Mouse (Mus musculus) midbrain, postnatal 0 days (tissue): Measurements from ENCODE around the gene Gm43518. TPM values are rescaled to one million over a fixed set of nuclear protein-coding genes. Genes with fewer than 3 reads are reported as not detected.

Source experiments
- ATAC-seq: fragments of 200-750 bp; cut with Nextera tagmentation; 2 replicates; pipeline ENCODE4 v1.8.0; 2017; ENCODE audit warnings: moderate number of reproducible peaks, mild to moderate bottlenecking, moderate TSS enrichment, moderate library complexity; ENCODE audit not compliant: low FRiP score
- DNase-seq: peaks from one replicate; pipeline ENCODE4 v3.0.0-alpha.2; 2015; ENCODE audit warnings: low spot score
- H3K27ac ChIP-seq: fragments of 300-500 bp; sonication (generic); 2 replicates; pipeline ENCODE4 v1.5.1; 2014; ENCODE audit warnings: low read depth, mild to moderate bottlenecking, low read length, mixed read lengths
- H3K27me3 ChIP-seq: fragments of 300-500 bp; sonication (generic); 2 replicates; pipeline ENCODE4 v1.6.1; 2014; ENCODE audit warnings: low read length, control low read depth, mixed read lengths; ENCODE audit not compliant: insufficient read depth
- H3K36me3 ChIP-seq: fragments of 300-500 bp; sonication (generic); 2 replicates; pipeline ENCODE4 v1.6.1; 2014; ENCODE audit warnings: low read length, control low read depth, mixed read lengths; ENCODE audit not compliant: insufficient read depth
- H3K4me1 ChIP-seq: fragments of 300-500 bp; sonication (generic); 2 replicates; pipeline ENCODE4 v1.6.1; 2014; ENCODE audit warnings: mild to moderate bottlenecking, control low read depth, antibody characterized with exemption, low read length, mixed read lengths; ENCODE audit not compliant: insufficient read depth
- H3K4me2 ChIP-seq: fragments of 300-500 bp; sonication (generic); 2 replicates; pipeline ENCODE4 v1.6.1; 2014; ENCODE audit warnings: low read depth, mild to moderate bottlenecking, low read length, mixed read lengths; ENCODE audit not compliant: poor library complexity, severe bottlenecking
- H3K4me3 ChIP-seq: fragments of 300-500 bp; sonication (generic); 2 replicates; pipeline ENCODE4 v1.5.1; 2014; ENCODE audit warnings: low read depth, mild to moderate bottlenecking, low read length, moderate library complexity
- H3K9ac ChIP-seq: fragments of 300-500 bp; sonication (generic); replicated peaks from 2 replicates; pipeline ENCODE4 v1.6.1; 2014; ENCODE audit warnings: mild to moderate bottlenecking, low read length, moderate library complexity, mixed read lengths; ENCODE audit not compliant: poor library complexity, severe bottlenecking
- H3K9me3 ChIP-seq: fragments of 300-500 bp; sonication (generic); 2 replicates; pipeline ENCODE4 v1.6.1; 2016; ENCODE audit warnings: low read length, control low read depth
- CTCF ChIP-seq: IDR thresholded peaks from 2 replicates; pipeline ENCODE4 v1.5.1; 2016; ENCODE audit warnings: antibody characterized with exemption, mild to moderate bottlenecking
- WGBS: fragments of 180-500 bp; shearing (Covaris S2); extraction: QIAGEN DNeasy Blood & Tissue Kit; methylation state at CpG from one replicate; pipeline ENCODE4 v1.1.7; 2014; 5-methylcytosine and 5-hydroxymethylcytosine counted together
- polyA plus RNA-seq: library from polyadenylated mRNA; unstranded; fragments of >200 nt; fragmentation: Nextera tagmentation; extraction: Ambion mirVana; gene quantifications from 2 replicates; pipeline ENCODE4 v1.2.1, GENCODE M21; 2015
- total RNA-seq: library from RNA; depleted of rRNA; stranded (reverse); fragments of >200 nt; gene quantifications from 2 replicates; pipeline ENCODE4 v1.2.3, GENCODE M21; 2014

The Gm43518 gene
- total and polyA plus RNA-seq, 2 experiments from 2014 or later: 2.8 TPM; not detected in 1

GRCm38 (mm10) chr5:123957213-123957612 is 30.0 kb downstream of the Gm43518 start:
- no peaks in the 10 kb centered on the region for H3K9me3 ChIP-seq
- H3K4me2 ChIP-seq: no peak overlapping the region
- H3K36me3 ChIP-seq: no peaks in the 10 kb centered on the region
- H3K27ac ChIP-seq: no peak overlapping the region
- TF ChIP-seq CTCF: no peak
- no peak overlapping the region for H3K9ac ChIP-seq
- ATAC-seq (no peak), DNase-seq (no peak)
- no peak overlapping the region for H3K4me3 ChIP-seq
- H3K27me3 ChIP-seq: no peaks in the 10 kb centered on the region
- 72% methylated on average over 8 of the region's 8 CpGs for WGBS
- no peaks in the 10 kb centered on the region for H3K4me1 ChIP-seq

- TF ChIP-seq CTCF: no peak
- Histone ChIP-seq H3K27ac (no peak overlapping the region), H3K4me3 (no peak overlapping the region), H3K36me3 (no peaks in the 10 kb centered on the region), H3K9ac (no peak overlapping the region), H3K27me3 (no peaks in the 10 kb centered on the region), H3K4me1 (no peaks in the 10 kb centered on the region), H3K4me2 (no peak overlapping the region), H3K9me3 (no peaks in the 10 kb centered on the region)
- ATAC-seq: no peak
- no peak for DNase-seq
- 82% methylated on average over 3 of the region's 3 CpGs for WGBS
These were observed 31.8 kb downstream of the Gm43518 start for GRCm38 (mm10) chr5:123959018-123959417.

- 74% methylated on average over 8 of the region's 8 CpGs for WGBS
- DNase-seq: no peak
- Histone ChIP-seq H3K27me3 (no peaks in the 10 kb centered on the region), H3K4me1 (no peaks in the 10 kb centered on the region), H3K27ac (no peak overlapping the region), H3K36me3 (no peaks in the 10 kb centered on the region), H3K4me2 (no peak overlapping the region), H3K9ac (no peak overlapping the region), H3K4me3 (no peak overlapping the region), H3K9me3 (no peaks in the 10 kb centered on the region)
- no peak for TF ChIP-seq CTCF
- ATAC-seq: no peak
These were observed 32.9 kb downstream of the Gm43518 start for GRCm38 (mm10) chr5:123960129-123960528.

- H3K4me2 ChIP-seq: no peak overlapping the region
- no peak for TF ChIP-seq CTCF
- no peaks in the 10 kb centered on the region for H3K27me3 ChIP-seq
- H3K9me3 ChIP-seq: no peaks in the 10 kb centered on the region
- no peak overlapping the region for H3K27ac ChIP-seq
- no peaks in the 10 kb centered on the region for H3K36me3 ChIP-seq
- H3K4me3 ChIP-seq: no peak overlapping the region
- H3K9ac ChIP-seq: no peak overlapping the region
- 92% methylated on average over 12 of the region's 12 CpGs for WGBS
- H3K4me1 ChIP-seq: no peaks in the 10 kb centered on the region
- ATAC-seq (no peak), DNase-seq (peak; percentile 45)
These were observed 33.8 kb downstream of the Gm43518 start for GRCm38 (mm10) chr5:123961046-123961445.

- no peaks in the 10 kb centered on the region for H3K27me3 ChIP-seq
- no peaks in the 10 kb centered on the region for H3K36me3 ChIP-seq
- ATAC-seq (no peak), DNase-seq (no peak)
- no peak for TF ChIP-seq CTCF
- 93% methylated on average over 4 of the region's 4 CpGs for WGBS
- no peak overlapping the region for H3K4me3 ChIP-seq
- no peak overlapping the region for H3K27ac ChIP-seq
- no peaks in the 10 kb centered on the region for H3K9me3 ChIP-seq
- no peaks in the 10 kb centered on the region for H3K4me1 ChIP-seq
- no peak overlapping the region for H3K4me2 ChIP-seq
- no peak overlapping the region for H3K9ac ChIP-seq
These were observed 37.0 kb downstream of the Gm43518 start for GRCm38 (mm10) chr5:123964208-123964607.

- Histone ChIP-seq H3K4me1 (no peaks in the 10 kb centered on the region), H3K36me3 (no peaks in the 10 kb centered on the region), H3K4me3 (no peak overlapping the region), H3K4me2 (no peak overlapping the region), H3K9me3 (no peaks in the 10 kb centered on the region), H3K9ac (no peak overlapping the region), H3K27ac (no peak overlapping the region), H3K27me3 (no peaks in the 10 kb centered on the region)
- ATAC-seq (no peak), DNase-seq (no peak)
- TF ChIP-seq CTCF: no peak
- WGBS: 97% methylated on average over 2 of the region's 2 CpGs
These were observed 39.5 kb downstream of the Gm43518 start for GRCm38 (mm10) chr5:123966759-123967158.
